Mouse (Mus musculus) heart, postnatal 0 days (tissue): ENCODE results near the gene Syf2. TPM values are rescaled to one million over a fixed set of nuclear protein-coding genes. Genes with fewer than 3 reads are reported as not detected.

Experiments used
- ATAC-seq: fragments of 200-750 bp; cut with Nextera tagmentation; 2 replicates; pipeline ENCODE4 v1.8.0; 2017; ENCODE audit warnings: low read depth, moderate number of reproducible peaks, moderate library complexity; ENCODE audit not compliant: insufficient read depth
- DNase-seq: peaks from one replicate; pipeline ENCODE4 v3.0.0-alpha.2; 2016; ENCODE audit warnings: low spot score
- H3K27ac ChIP-seq: fragments of 300-500 bp; sonication (generic); 2 replicates; pipeline ENCODE4 v1.5.1; 2014; ENCODE audit warnings: low read depth, mild to moderate bottlenecking
- H3K27me3 ChIP-seq: fragments of 300-500 bp; sonication (generic); 2 replicates; pipeline ENCODE4 v1.6.1; 2014; ENCODE audit warnings: low read length, mixed read lengths; ENCODE audit not compliant: control insufficient read depth, insufficient read depth
- H3K36me3 ChIP-seq: fragments of 300-500 bp; sonication (generic); replicated peaks from 2 replicates; pipeline ENCODE4 v1.6.1; 2014; ENCODE audit warnings: low read length, mixed read lengths; ENCODE audit not compliant: control insufficient read depth, insufficient read depth
- H3K4me1 ChIP-seq: fragments of 300-500 bp; sonication (generic); 2 replicates; pipeline ENCODE4 v1.6.1; 2014; ENCODE audit warnings: antibody characterized with exemption; ENCODE audit not compliant: control insufficient read depth, insufficient read depth
- H3K4me2 ChIP-seq: fragments of 300-500 bp; sonication (generic); 2 replicates; pipeline ENCODE4 v1.6.1; 2014; ENCODE audit warnings: low read depth, mild to moderate bottlenecking, low read length, moderate library complexity
- H3K4me3 ChIP-seq: fragments of 300-500 bp; sonication (generic); 2 replicates; pipeline ENCODE4 v1.5.1; 2014; ENCODE audit warnings: low read depth, low read length
- H3K9ac ChIP-seq: fragments of 300-500 bp; sonication (generic); replicated peaks from 2 replicates; pipeline ENCODE4 v1.6.1; 2014; ENCODE audit warnings: low read depth, low read length, mixed read lengths
- H3K9me3 ChIP-seq: fragments of 300-500 bp; sonication (generic); replicated peaks from 2 replicates; pipeline ENCODE4 v1.6.1; 2016; ENCODE audit warnings: low read length; ENCODE audit not compliant: control insufficient read depth
- CTCF ChIP-seq: IDR thresholded peaks from 2 replicates; pipeline ENCODE4 v1.5.1; 2016; ENCODE audit warnings: antibody characterized with exemption, control low read depth, low read depth
- EP300 ChIP-seq: IDR thresholded peaks from 2 replicates; pipeline ENCODE4 v1.6.1; 2016; ENCODE audit warnings: antibody characterized with exemption, low read depth
- WGBS: fragments of 180-500 bp; shearing (Covaris S2); extraction: QIAGEN DNeasy Blood & Tissue Kit; methylation state at CpG from one replicate; pipeline ENCODE4 v1.1.7; 2014; 5-methylcytosine and 5-hydroxymethylcytosine counted together
- polyA plus RNA-seq: library from polyadenylated mRNA; unstranded; fragments of >200 nt; fragmentation: Nextera tagmentation; extraction: Ambion mirVana; gene quantifications from 2 replicates; pipeline ENCODE4 v1.2.1, GENCODE M21; 2015
- total RNA-seq: library from RNA; depleted of rRNA; stranded (reverse); fragments of >200 nt; gene quantifications from 2 replicates; pipeline ENCODE4 v1.2.3, GENCODE M21; 2014; ENCODE audit warnings: low replicate concordance

Syf2 gene
- total and polyA plus RNA-seq, 2 experiments from 2014 or later, result 19.5 to 66.8 TPM

- H3K4me2 ChIP-seq, result peak overlapping the region; percentile 30; the same call in 1 of the 2 replicates
- WGBS, result 28% methylated on average over 19 of the region's 19 CpGs
- no peaks in the 10 kb centered on the region for H3K36me3 ChIP-seq
- H3K9ac ChIP-seq, result no peak overlapping the region
- H3K4me1 ChIP-seq, result no peaks in the 10 kb centered on the region
- no peak for TF ChIP-seq EP300
- TF ChIP-seq CTCF, result peak; percentile 40
- no peak overlapping the region for H3K27ac ChIP-seq
- no peak overlapping the region for H3K4me3 ChIP-seq
- peaks cover 13% of the 10 kb centered on the region; the same call in 1 of the 2 replicates for H3K27me3 ChIP-seq
- ATAC-seq, result peak; percentile 47; the same call in 1 of the 2 replicates
- DNase-seq, result no peak
- H3K9me3 ChIP-seq, result no peaks in the 10 kb centered on the region
Measured at GRCm38 (mm10) chr4:134963021-134963776, 32.5 kb downstream of the Syf2 start.

- no peak overlapping the region for H3K4me3 ChIP-seq
- no peak overlapping the region for H3K27ac ChIP-seq
- no peak overlapping the region for H3K4me2 ChIP-seq
- H3K9ac ChIP-seq, result no peak overlapping the region
- 73% methylated on average over 20 of the region's 20 CpGs for WGBS
- 0 out of 2 replicates have a peak, but pooled peaks cover 3% of the 10 kb centered on the region for H3K27me3 ChIP-seq
- ATAC-seq (no peak; the same call in 1 of the 2 replicates), DNase-seq (no peak)
- no peaks in the 10 kb centered on the region for H3K9me3 ChIP-seq
- TF ChIP-seq CTCF (no peak), EP300 (no peak)
- no peaks in the 10 kb centered on the region for H3K4me1 ChIP-seq
- no peaks in the 10 kb centered on the region for H3K36me3 ChIP-seq
Measured at GRCm38 (mm10) chr4:134967887-134968604, 37.3 kb downstream of the Syf2 start.

DNA sequence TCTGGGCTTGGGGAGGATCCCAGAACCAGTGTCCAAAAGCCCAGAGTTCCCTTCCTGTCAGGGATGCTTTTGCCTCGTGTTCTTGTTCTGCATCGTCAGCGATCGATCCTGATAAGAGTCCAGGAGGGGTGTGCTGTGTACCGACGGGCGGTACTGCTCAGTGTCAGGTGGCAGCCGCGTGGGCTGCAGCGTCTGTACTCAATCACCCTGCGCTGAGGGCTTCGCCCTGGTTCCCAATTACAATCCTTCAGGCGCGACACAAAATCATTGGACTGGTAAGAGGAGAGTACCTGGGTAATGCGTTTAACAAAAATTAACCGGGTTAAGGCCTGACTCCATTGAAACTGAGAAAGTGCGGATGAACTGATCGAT, 37.9 kb downstream of the Syf2 start:
- H3K4me3 ChIP-seq, result no peak overlapping the region
- no peak overlapping the region for H3K4me2 ChIP-seq
- ATAC-seq (no peak), DNase-seq (no peak)
- no peaks in the 10 kb centered on the region for H3K36me3 ChIP-seq
- H3K9me3 ChIP-seq, result 0 out of 2 replicates have a peak, but pooled peaks cover 4% of the 10 kb centered on the region
- TF ChIP-seq EP300 (no peak), CTCF (no peak)
- no peak overlapping the region for H3K27ac ChIP-seq
- no peak overlapping the region for H3K9ac ChIP-seq
- H3K4me1 ChIP-seq, result no peaks in the 10 kb centered on the region
- 71% methylated on average over 18 of the region's 18 CpGs for WGBS
- 0 out of 2 replicates have a peak, but pooled peaks cover 3% of the 10 kb centered on the region for H3K27me3 ChIP-seq

GRCm38 (mm10) chr4:134975261-134975928, 44.7 kb downstream of the Syf2 start:
- 0 out of 2 replicates have a peak, but pooled peaks cover 3% of the 10 kb centered on the region for H3K27me3 ChIP-seq
- 39% methylated on average over 14 of the region's 14 CpGs for WGBS
- H3K9ac ChIP-seq, result no peak overlapping the region
- TF ChIP-seq EP300 (no peak), CTCF (no peak)
- DNase-seq (no peak), ATAC-seq (no peak)
- no peaks in the 10 kb centered on the region for H3K4me1 ChIP-seq
- no peak overlapping the region for H3K4me2 ChIP-seq
- H3K36me3 ChIP-seq, result no peaks in the 10 kb centered on the region
- no peak overlapping the region for H3K4me3 ChIP-seq
- no peak overlapping the region for H3K27ac ChIP-seq
- 0 out of 2 replicates have a peak, but pooled peaks cover 4% of the 10 kb centered on the region for H3K9me3 ChIP-seq

GRCm38 (mm10) chr4:134975929-134976308, 45.2 kb downstream of the Syf2 start:
- Histone ChIP-seq H3K9me3 (0 out of 2 replicates have a peak, but pooled peaks cover 4% of the 10 kb centered on the region), H3K27ac (no peak overlapping the region), H3K4me3 (no peak overlapping the region), H3K36me3 (no peaks in the 10 kb centered on the region), H3K4me2 (no peak overlapping the region), H3K4me1 (no peaks in the 10 kb centered on the region), H3K9ac (no peak overlapping the region), H3K27me3 (0 out of 2 replicates have a peak, but pooled peaks cover 3% of the 10 kb centered on the region)
- no peak for ATAC-seq
- TF ChIP-seq CTCF, result no peak
- TF ChIP-seq EP300, result no peak
- WGBS, result 77% methylated on average over 4 of the region's 4 CpGs
- no peak for DNase-seq
